Mouse (Mus musculus) embryonic facial prominence, embryonic 13.5 days (tissue): Measurements from ENCODE around the gene Med21. TPM values are rescaled to one million over a fixed set of nuclear protein-coding genes. Genes with fewer than 3 reads are reported as not detected.

ENCODE experiments used
- ATAC-seq: fragments of 200-750 bp; cut with Nextera tagmentation; 2 replicates; pipeline ENCODE4 v1.8.0; 2017; ENCODE audit warnings: low read depth; ENCODE audit not compliant: insufficient number of reproducible peaks, insufficient read depth, low FRiP score, low TSS enrichment
- H3K27ac ChIP-seq: fragments of 300-500 bp; sonication (generic); 2 replicates; pipeline ENCODE4 v1.5.1; 2015; ENCODE audit warnings: moderate library complexity, mild to moderate bottlenecking, inconsistent platforms
- H3K27me3 ChIP-seq: fragments of 300-500 bp; sonication (generic); 2 replicates; pipeline ENCODE4 v1.6.1; 2015; ENCODE audit warnings: mild to moderate bottlenecking, inconsistent platforms
- H3K36me3 ChIP-seq: fragments of 300-500 bp; sonication (generic); 2 replicates; pipeline ENCODE4 v1.6.1; 2015; ENCODE audit warnings: mild to moderate bottlenecking, inconsistent platforms
- H3K4me1 ChIP-seq: fragments of 300-500 bp; sonication (generic); 2 replicates; pipeline ENCODE4 v1.6.1; 2015; ENCODE audit warnings: inconsistent platforms
- H3K4me2 ChIP-seq: fragments of 300-500 bp; sonication (generic); 2 replicates; pipeline ENCODE4 v1.6.1; 2015; ENCODE audit warnings: moderate library complexity, mild to moderate bottlenecking, inconsistent platforms
- H3K4me3 ChIP-seq: fragments of 300-500 bp; sonication (generic); 2 replicates; pipeline ENCODE4 v1.5.1; 2015; ENCODE audit warnings: mild to moderate bottlenecking, inconsistent platforms
- H3K9ac ChIP-seq: fragments of 300-500 bp; sonication (generic); 2 replicates; pipeline ENCODE4 v1.6.1; 2015; ENCODE audit warnings: mild to moderate bottlenecking, inconsistent platforms
- H3K9me3 ChIP-seq: fragments of 300-500 bp; sonication (generic); 2 replicates; pipeline ENCODE4 v1.6.1; 2016; ENCODE audit warnings: inconsistent platforms
- WGBS: fragments of 180-500 bp; shearing (Covaris S2); methylation state at CpG from one replicate; pipeline ENCODE4 v1.1.7; 2015; ENCODE audit warnings: mixed read lengths; 5-methylcytosine and 5-hydroxymethylcytosine counted together
- polyA plus RNA-seq: library from polyadenylated mRNA; unstranded; fragments of >200 nt; fragmentation: Nextera tagmentation; extraction: Ambion mirVana; gene quantifications from 2 replicates; pipeline ENCODE4 v1.2.1, GENCODE M21; 2015

Gene Med21
- polyA plus RNA-seq, 1 experiment from 2014 or later, result 139 TPM

DNA sequence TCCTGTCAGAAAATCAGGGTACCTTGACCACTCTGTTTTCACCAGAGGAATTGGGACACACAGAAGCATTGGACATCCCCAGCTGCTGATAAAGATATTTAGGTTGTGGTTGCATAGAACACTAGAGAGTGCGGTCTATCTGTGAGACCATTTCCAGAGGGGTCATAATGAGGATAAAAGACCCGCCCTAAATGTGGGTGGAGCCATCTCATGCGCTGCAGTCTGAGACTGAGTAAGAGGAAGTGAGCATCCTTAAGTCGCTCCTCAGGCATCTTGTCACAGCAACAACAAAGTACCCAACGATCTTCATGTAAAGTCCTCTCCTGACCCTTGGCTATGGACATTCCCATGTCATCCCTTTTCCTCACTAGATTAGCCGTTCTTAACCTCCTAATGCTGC, 24.5 kb downstream of the Med21 start:
- Histone ChIP-seq H3K36me3 (no peaks in the 10 kb centered on the region), H3K9ac (no peak overlapping the region), H3K4me3 (no peak overlapping the region), H3K27ac (no peak overlapping the region), H3K9me3 (0 out of 2 replicates have a peak, but pooled peaks cover 2% of the 10 kb centered on the region), H3K4me2 (no peak overlapping the region), H3K27me3 (no peaks in the 10 kb centered on the region), H3K4me1 (no peaks in the 10 kb centered on the region)
- WGBS, result 73% methylated on average over 6 of the region's 6 CpGs
- no peak for ATAC-seq

DNA sequence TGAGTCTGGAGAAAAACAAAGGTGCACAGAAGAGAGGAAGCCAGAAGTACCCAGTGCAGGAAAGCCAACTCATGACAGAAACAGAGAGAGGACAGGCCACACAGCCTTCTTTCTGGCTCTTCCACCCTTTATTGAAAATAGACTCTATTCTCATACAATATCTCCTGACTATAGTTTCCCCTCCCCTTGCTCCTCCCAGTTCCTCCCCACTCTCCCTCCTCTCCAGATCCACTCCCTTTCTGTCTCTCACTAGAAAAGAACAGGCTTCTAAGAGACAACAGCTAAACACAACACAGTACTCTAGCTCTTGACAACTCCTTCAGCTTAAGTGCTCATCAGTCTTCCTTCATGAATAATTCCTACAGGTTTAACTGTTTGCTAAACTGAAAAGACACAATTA, 26.3 kb downstream of the Med21 start:
- ATAC-seq, result no peak
- no peaks in the 10 kb centered on the region for H3K4me1 ChIP-seq
- H3K4me3 ChIP-seq, result no peak overlapping the region
- no peaks in the 10 kb centered on the region for H3K27me3 ChIP-seq
- H3K9ac ChIP-seq, result no peak overlapping the region
- H3K27ac ChIP-seq, result no peak overlapping the region
- no peaks in the 10 kb centered on the region for H3K36me3 ChIP-seq
- no peak overlapping the region for H3K4me2 ChIP-seq
- H3K9me3 ChIP-seq, result 0 out of 2 replicates have a peak, but pooled peaks cover 2% of the 10 kb centered on the region

DNA sequence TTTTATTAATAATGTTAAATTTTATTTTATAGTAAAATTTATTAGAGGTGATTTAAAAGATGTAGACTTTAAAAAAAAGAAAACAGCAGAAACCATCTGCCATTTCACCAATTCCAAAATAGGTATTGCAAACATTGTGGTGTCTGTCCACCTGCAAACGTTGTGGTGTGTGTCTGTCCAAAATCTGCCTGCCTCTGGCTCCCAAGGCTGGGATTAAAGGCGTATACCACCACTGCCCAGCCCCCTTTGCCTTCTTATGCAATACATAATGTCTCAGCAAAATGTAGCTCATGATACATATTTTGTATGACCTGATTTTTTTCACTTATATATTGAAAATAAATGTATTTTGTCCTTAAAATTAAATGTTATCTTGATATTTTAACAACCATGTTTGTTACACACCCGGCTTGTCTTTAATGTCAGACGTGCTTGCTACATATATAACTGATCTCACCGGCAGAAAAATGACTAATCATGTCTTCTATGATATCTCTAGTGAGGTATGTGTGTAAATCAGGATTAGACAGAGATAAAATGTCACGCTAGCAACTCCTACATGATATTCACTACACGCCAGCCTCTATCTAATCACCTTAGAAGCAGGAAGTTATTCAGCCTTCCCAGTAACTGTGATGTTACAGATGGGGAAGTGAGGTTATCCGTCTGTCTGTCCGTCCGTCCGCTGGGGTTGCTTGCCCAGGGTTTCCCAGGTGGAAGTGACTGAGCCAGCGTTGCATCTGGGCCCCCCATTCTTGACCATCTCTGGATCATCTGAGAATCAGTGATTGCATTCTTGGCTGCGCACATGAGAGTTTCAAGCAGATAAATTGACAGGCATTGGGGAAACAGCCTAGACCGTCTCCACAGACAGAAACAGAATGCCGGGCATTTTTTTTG, 28.9 kb downstream of the Med21 start:
- H3K27ac ChIP-seq, result no peak overlapping the region
- no peak overlapping the region for H3K9ac ChIP-seq
- H3K4me1 ChIP-seq, result no peaks in the 10 kb centered on the region
- H3K36me3 ChIP-seq, result no peaks in the 10 kb centered on the region
- no peak for ATAC-seq
- H3K4me3 ChIP-seq, result no peak overlapping the region
- no peak overlapping the region for H3K4me2 ChIP-seq
- 0 out of 2 replicates have a peak, but pooled peaks cover 2% of the 10 kb centered on the region for H3K9me3 ChIP-seq
- H3K27me3 ChIP-seq, result no peaks in the 10 kb centered on the region
- WGBS, result 82% methylated on average over 15 of the region's 15 CpGs

DNA sequence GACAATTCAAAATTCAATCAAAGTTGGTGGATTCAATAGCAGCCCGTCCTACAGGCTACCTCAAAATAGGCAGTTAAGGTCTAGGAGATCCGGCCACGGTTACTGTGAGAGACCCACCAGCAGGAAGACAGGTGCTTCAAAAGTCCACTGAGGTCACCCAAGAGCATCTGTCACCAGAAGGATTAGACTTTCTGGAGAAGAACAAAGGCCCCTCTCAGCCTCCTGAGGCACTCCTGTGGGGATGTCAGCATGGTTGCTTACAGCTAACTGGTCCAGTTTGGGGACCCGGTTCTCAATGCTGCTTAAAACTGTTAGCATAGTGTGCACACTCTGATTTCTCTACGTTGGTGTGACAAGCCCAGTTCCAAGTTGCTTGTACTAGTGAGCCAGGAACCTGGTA, 29.8 kb downstream of the Med21 start:
- Histone ChIP-seq H3K36me3 (no peaks in the 10 kb centered on the region), H3K9me3 (0 out of 2 replicates have a peak, but pooled peaks cover 2% of the 10 kb centered on the region), H3K27me3 (no peaks in the 10 kb centered on the region), H3K4me2 (no peak overlapping the region), H3K4me3 (no peak overlapping the region), H3K4me1 (no peaks in the 10 kb centered on the region), H3K9ac (no peak overlapping the region), H3K27ac (no peak overlapping the region)
- 71% methylated on average over 5 of the region's 5 CpGs for WGBS
- ATAC-seq, result no peak

DNA sequence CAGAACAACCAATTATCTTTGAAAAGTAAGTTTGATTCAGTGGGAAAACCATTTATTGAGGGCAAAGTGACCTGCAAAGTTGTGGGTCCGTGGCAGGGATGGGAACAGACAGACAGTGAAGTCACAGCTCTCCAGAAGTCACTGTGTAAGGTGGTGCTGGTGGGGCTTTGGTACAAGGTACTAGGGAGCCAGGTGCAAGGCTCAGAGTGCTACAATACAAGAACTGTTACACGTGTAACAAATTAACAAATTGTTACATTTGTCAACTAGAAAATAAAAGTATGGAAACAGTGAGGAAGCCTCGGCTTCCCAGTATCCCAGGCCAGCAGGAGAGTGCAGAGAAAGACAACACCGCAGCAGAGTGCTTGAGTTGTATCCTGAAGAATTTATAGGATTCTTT, 31.3 kb downstream of the Med21 start:
- Histone ChIP-seq H3K4me3 (no peak overlapping the region), H3K36me3 (no peaks in the 10 kb centered on the region), H3K4me1 (no peaks in the 10 kb centered on the region), H3K27ac (no peak overlapping the region), H3K27me3 (no peaks in the 10 kb centered on the region), H3K9ac (no peak overlapping the region), H3K4me2 (no peak overlapping the region), H3K9me3 (0 out of 2 replicates have a peak, but pooled peaks cover 2% of the 10 kb centered on the region)
- no peak for ATAC-seq
- 74% methylated on average over 4 of the region's 4 CpGs for WGBS

DNA sequence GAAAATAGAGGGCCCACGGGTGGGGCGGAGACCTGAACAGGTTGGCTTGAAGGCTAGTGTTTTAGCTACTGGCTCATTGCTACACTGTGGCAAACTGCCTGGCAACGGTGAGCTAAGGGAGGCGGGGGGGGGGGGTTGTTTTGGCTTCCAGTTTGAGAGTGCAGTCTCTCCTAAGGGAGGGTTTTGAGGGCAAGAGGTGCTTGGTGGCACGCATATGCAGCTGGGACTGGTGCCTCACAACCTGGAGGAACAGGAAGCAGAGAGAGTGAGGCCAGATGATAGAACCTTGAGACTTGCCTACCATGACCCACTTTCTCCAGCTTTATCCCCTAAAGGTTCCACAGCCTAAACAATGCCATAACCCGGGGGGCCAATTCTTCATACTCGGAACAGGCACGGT, 32.1 kb downstream of the Med21 start:
- H3K27me3 ChIP-seq, result no peaks in the 10 kb centered on the region
- no peak for ATAC-seq
- 0 out of 2 replicates have a peak, but pooled peaks cover 2% of the 10 kb centered on the region for H3K9me3 ChIP-seq
- no peak overlapping the region for H3K4me2 ChIP-seq
- H3K9ac ChIP-seq, result no peak overlapping the region
- H3K4me1 ChIP-seq, result no peaks in the 10 kb centered on the region
- no peak overlapping the region for H3K4me3 ChIP-seq
- no peak overlapping the region for H3K27ac ChIP-seq
- 77% methylated on average over 8 of the region's 8 CpGs for WGBS
- H3K36me3 ChIP-seq, result no peaks in the 10 kb centered on the region

DNA sequence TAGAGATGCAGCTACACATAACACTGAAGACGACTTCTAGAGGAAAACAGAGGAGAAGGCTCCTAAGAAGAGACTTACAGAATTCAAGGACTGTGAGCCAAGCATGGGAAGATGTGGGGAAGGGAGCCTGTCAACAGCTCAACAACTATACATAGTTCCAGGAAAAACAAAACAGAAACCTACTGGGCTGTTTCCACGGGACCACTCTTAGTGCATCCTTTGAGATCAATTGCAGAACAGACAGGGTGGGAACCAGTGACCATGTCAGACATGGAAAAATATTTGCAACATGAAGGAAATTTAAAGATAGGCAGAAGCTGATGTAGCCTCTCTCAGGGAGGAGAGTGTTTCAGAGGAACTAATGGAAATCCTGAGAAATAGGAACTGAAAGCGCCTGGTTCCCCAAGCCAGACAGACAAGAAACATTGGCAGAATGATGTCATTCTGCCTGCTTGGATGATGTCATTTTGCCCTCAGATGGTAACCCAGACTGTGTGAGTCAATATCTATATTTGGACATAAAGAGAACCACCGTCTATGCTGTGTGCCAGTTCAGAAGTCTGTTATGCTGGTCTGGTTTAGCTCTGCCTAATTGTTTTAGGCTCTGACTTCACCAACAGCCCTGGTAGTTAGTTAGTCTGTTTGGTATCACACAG, 32.7 kb downstream of the Med21 start:
- Histone ChIP-seq H3K36me3 (no peaks in the 10 kb centered on the region), H3K27me3 (no peaks in the 10 kb centered on the region), H3K9ac (no peak overlapping the region), H3K4me1 (no peaks in the 10 kb centered on the region), H3K9me3 (0 out of 2 replicates have a peak, but pooled peaks cover 2% of the 10 kb centered on the region), H3K4me2 (no peak overlapping the region), H3K27ac (no peak overlapping the region), H3K4me3 (no peak overlapping the region)
- WGBS, result 73% methylated on average over 4 of the region's 4 CpGs
- no peak for ATAC-seq

DNA sequence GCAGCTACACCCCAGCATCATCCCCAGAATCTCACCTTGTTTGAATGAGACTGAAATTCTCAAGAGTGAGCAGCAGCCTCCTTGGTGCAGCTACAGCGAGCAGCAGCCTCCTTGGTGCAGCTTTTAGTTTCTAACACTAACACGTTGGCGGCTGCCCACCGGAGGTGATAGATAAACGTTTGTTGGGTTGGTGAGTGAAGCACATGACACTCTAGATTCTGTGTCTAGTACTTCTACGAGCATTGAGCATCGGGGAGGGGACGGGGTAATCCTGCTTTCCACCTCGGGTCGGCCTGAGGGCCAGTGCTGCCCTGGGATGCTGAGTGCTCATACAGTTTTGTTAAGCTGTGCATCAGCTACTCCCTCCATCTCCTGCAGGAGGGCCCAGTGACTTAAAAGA, 34.6 kb downstream of the Med21 start:
- H3K4me3 ChIP-seq, result no peak overlapping the region
- H3K27me3 ChIP-seq, result no peaks in the 10 kb centered on the region
- 82% methylated on average over 10 of the region's 10 CpGs for WGBS
- H3K9me3 ChIP-seq, result no peaks in the 10 kb centered on the region
- H3K36me3 ChIP-seq, result no peaks in the 10 kb centered on the region
- no peaks in the 10 kb centered on the region for H3K4me1 ChIP-seq
- no peak overlapping the region for H3K9ac ChIP-seq
- H3K27ac ChIP-seq, result no peak overlapping the region
- ATAC-seq, result no peak
- no peak overlapping the region for H3K4me2 ChIP-seq

DNA sequence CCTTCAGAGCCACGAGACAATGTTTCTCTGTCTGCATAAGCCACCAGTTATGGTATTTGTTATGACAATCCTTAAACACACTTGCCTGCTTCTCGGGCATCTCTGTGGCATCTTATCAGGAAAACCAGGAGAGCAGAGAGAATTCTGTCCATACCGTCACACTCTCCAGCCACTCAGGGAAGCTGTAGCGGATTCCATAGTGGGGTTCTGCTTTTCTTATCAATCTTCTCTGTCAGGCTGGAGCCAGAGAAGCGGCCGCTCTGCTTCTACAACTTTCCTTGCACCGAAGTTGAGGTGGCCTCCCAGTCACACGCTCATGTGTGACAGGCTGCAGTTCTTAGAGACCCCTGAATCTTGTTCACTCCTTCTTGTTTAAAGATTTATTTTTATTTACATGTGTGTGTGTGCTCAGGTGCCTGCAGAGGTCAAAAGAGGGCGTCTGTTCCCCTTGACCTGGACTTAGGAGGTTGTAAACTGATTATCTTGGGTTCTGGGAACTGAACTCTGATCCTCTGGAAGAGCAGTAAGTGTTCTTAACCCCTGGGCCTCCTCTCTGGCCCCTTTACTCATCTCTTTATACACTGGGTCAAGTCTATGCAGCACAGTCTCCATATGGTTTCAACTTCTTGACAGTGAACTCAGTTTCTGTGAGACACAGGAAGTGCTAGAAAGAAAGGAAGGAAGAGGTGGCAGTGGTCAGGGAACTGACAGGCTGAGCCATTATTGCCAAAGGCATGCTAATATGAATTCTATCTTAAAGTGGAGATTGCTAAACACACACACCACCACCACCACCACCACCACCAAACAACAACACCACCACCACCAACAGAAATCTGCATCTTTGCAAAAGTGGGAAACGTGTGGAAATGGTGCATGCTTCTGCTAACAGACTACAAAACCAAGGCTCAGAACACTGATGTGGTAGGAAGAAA, 36.1 kb downstream of the Med21 start:
- H3K9ac ChIP-seq, result no peak overlapping the region
- no peak for ATAC-seq
- H3K27me3 ChIP-seq, result no peaks in the 10 kb centered on the region
- no peaks in the 10 kb centered on the region for H3K9me3 ChIP-seq
- H3K36me3 ChIP-seq, result no peaks in the 10 kb centered on the region
- no peaks in the 10 kb centered on the region for H3K4me1 ChIP-seq
- H3K27ac ChIP-seq, result no peak overlapping the region
- H3K4me2 ChIP-seq, result no peak overlapping the region
- H3K4me3 ChIP-seq, result no peak overlapping the region
- 79% methylated on average over 10 of the region's 10 CpGs for WGBS

DNA sequence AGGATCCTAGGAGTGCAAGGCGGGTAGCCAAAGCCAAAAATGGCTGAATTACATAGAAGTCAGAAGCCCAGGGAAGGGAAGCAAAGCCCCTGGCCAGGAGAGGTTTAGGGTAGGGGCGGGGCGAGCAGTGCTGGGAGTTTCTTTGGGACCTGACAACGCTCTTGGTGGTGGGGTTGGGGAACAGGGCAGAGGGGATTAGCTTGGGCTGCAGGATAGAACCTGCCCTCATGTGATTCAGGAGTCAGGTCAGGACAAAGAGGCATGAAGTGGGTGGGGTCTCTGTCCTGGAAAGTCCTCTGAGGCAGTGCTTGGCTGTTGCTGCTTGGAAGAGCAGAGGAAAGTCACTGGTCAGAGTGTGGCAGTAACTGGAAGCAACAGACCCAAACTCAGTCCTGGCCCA, 41.5 kb downstream of the Med21 start:
- Histone ChIP-seq H3K36me3 (no peaks in the 10 kb centered on the region), H3K4me3 (no peak overlapping the region), H3K4me1 (no peaks in the 10 kb centered on the region), H3K9ac (no peak overlapping the region), H3K4me2 (no peak overlapping the region), H3K27me3 (no peaks in the 10 kb centered on the region), H3K9me3 (no peaks in the 10 kb centered on the region), H3K27ac (no peak overlapping the region)
- WGBS, result 74% methylated on average over 4 of the region's 4 CpGs
- no peak for ATAC-seq

DNA sequence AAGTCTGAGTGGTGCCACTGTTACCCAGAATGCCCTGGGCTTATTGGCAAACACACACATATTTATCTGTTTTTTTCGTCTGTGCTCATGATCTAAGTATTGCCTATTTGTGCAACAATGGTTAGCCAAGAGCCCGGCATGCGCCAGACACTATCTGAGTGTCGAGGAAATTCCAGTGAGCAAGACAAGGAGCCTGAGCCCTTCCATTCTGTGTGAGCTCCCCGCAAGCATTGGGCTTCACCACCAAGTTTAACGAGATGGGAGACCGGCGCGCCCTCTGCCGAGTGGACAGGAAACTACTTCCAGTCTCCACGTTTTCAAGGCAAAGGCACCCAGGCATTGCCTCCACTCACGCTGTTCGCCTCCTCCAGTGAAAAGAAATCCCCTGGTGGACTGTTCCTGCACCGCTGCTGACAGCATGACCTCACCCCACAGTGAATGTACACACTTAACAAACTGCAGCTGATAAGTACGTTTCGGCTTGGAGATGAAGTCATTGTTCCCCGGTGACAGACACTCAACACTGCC, 43.5 kb downstream of the Med21 start:
- Histone ChIP-seq H3K9me3 (no peaks in the 10 kb centered on the region), H3K9ac (no peak overlapping the region), H3K4me1 (no peaks in the 10 kb centered on the region), H3K27ac (no peak overlapping the region), H3K4me2 (no peak overlapping the region), H3K27me3 (no peaks in the 10 kb centered on the region), H3K36me3 (no peaks in the 10 kb centered on the region), H3K4me3 (no peak overlapping the region)
- ATAC-seq, result no peak
- WGBS, result 79% methylated on average over 17 of the region's 17 CpGs
